Mouse (Mus musculus) testis, adult 2 months (tissue): Measurements from ENCODE around the gene Sh2d1b1.

Experiments
- CTCF ChIP-seq: fragments of 200-500 bp; IDR thresholded peaks from 2 replicates; pipeline ENCODE4 v1.5.1; 2012; ENCODE audit warnings: low read depth, mild to moderate bottlenecking, inconsistent platforms, low read length, moderate library complexity; ENCODE audit not compliant: control insufficient read depth, insufficient read depth, insufficient replicate concordance
- POLR2A ChIP-seq: fragments of 200-500 bp; IDR thresholded peaks from 2 replicates; pipeline ENCODE4 v1.6.1; 2012; ENCODE audit warnings: low read depth, mild to moderate bottlenecking, inconsistent platforms, low read length, moderate library complexity; ENCODE audit not compliant: control insufficient read depth

DNA sequence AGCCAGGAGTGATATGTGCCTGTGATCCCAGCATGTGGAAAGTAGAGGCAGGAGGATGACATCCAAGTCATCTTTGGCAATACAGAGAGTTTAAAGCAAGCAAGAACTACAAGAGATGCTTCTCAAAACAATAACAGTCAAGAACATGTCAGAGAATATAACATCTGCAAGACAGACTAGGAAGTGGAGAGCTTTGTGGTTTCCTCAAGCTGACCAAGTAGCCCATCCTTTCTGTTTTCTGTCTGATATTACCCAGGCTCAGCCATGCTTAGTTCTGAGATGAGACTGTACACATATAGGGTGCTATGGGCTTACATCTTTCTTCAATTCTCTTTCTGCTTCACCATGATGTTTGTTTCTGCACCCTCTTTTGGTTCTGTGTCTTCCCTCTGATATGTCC is 3.9 kb upstream of the Sh2d1b1 start:
- TF ChIP-seq CTCF (no peak), POLR2A (no peak)
